Mouse (Mus musculus): ENCODE data around the gene Ptpa.

- TF ChIP-seq EP300 (IDR thresholded peaks at IDR 0.05; ENCODE audit: low read length) (no peak), POLR2A (IDR thresholded peaks at IDR 0.05; ENCODE audit: low read depth, low read length) (no peak), CTCF (conservative IDR thresholded peaks at IDR 0.05 in 1 of 2, IDR thresholded peaks at IDR 0.05 in 1 of 2; ENCODE audit: low read depth in 2 of 2, low read length in 2 of 2) (no peak), TCF12 (IDR thresholded peaks at IDR 0.05; ENCODE audit: low read depth, low read length) (no peak), ELF1 (IDR thresholded peaks at IDR 0.05; ENCODE audit: low read depth, low read length) (no peak), MAX (IDR thresholded peaks at IDR 0.05; ENCODE audit: low read length) (no peak), GABPA (IDR thresholded peaks at IDR 0.05; ENCODE audit: insufficient replicate concordance, low read depth, low read length) (no peak), NRF1 (IDR thresholded peaks at IDR 0.05; ENCODE audit: low read depth, low read length) (no peak), MYC (IDR thresholded peaks at IDR 0.05; ENCODE audit: low read depth, low read length) (no peak), HCFC1 (IDR thresholded peaks at IDR 0.05; ENCODE audit: low read depth, low read length) (no peak)
Measured at GRCm38 (mm10) chr2:30385591-30385990, 30.2 kb upstream of the Ptpa start.

Data from CH12.LX (cell line).